Mouse (Mus musculus) lung, postnatal 36 days (tissue): ENCODE results near the gene Olfr1497.
"Not testable (repeated sequence)": the region's sequence is repeated elsewhere in the genome, so short reads cannot be mapped to it uniquely, and the experiment has no call there.

ENCODE experiments used
- DNase-seq: peaks from one replicate; pipeline ENCODE4 v3.0.0; 2022; ENCODE audit warnings: mixed read lengths

Gene Olfr1497

GRCm38 (mm10) chr19:13798102-13798501 is at the start of gene Olfr1497:
TSS of gene Olfr1497 (minus strand) at chr19:13798202.
- no peak for DNase-seq

DNA sequence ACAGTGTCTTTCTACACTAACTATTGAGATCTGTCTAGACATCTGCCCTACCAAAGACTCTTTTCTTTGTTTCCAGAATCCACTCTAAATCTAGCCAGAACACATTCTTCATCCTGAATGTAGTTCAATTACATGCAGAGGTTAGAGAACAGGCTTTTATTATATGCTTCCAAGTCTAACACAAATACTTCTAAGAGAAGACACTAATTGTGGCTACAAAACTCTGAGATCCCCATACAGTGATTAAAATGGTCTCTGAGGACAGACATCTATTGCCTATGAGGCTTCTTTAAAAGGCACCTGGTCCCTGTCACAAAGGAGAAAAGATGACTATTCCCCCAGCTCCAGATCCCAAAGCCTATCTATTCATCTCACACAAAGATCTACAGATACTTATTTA is 32.4 kb upstream of the Olfr1497 start, which contains the start of gene Olfr1500:
Gene Olfr1500 (minus strand): TSS at position 101 of the 400 bp plus-strand sequence.
- no peak for DNase-seq

DNA sequence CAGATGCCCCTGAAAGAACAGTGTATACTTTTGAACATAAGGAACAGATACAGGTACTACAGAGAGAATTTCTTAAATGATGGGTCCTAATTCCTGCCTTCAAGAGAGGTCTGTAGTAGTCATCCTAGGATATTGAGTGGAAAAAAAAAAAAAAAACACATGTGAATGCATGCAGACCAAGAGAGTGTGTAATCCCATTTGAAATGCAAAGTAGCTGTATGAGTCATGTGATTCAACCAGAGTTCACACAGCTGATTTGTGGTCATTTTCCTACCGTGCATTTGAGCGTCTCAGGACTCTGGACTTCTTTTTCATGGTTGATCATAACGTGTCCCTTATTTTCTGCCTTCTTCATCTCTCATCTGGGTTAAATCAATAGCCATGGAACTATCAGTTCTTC is 30.4 kb upstream of the Olfr1497 start:
- DNase-seq: no peak

GRCm38 (mm10) chr19:13820847-13821246 is 22.8 kb upstream of the Olfr1497 start:
- DNase-seq: no peak

GRCm38 (mm10) chr19:13819347-13819746 is 21.3 kb upstream of the Olfr1497 start, which contains the start of gene Olfr1499:
TSS of gene Olfr1499 (minus strand) at chr19:13819447.
- DNase-seq: no peak

GRCm38 (mm10) chr19:13818827-13819226 is 20.8 kb upstream of the Olfr1497 start:
- DNase-seq: no peak

- no peak for DNase-seq
These were observed 14.8 kb upstream of the Olfr1497 start for GRCm38 (mm10) chr19:13812823-13813222.

- DNase-seq: not testable (repeated sequence)
These were observed 7.5 kb upstream of the Olfr1497 start for GRCm38 (mm10) chr19:13805486-13805885.

- no peak for DNase-seq
These were observed 20.4 kb downstream of the Olfr1497 start, which contains the start of gene Olfr1496 for GRCm38 (mm10) chr19:13777578-13777977. TSS of gene Olfr1496 (plus strand) at chr19:13777878.

DNA sequence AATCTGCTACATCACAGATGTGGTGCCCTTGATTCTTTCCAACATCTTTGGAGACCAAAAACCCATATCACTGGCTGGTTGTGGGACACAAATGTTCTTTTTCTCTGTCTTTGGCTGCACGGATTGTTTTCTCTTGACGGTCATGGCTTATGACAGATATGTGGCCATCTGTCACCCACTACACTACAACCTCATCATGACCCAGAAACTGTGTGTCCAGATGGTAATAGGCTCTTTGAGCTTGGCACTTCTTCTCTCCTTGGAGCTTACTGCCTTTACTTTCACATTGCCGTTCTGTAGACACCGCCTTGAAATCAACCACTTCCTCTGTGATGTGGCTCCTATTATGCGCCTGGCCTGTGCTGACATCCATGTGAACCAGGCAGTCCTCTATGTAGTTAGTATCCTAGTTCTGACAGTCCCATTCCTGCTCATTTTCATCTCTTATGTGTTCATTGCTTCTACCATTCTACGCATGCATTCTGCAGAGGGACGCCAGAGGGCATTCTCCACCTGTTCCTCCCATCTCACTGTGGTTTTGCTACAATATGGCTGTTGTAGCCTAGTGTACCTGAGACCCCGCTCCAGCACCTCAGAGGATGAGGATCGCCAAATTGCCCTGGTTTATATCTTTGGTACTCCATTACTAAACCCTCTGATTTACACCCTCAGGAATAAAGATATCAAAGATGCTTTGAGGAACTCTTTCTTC is 29.3 kb downstream of the Olfr1497 start:
- no peak for DNase-seq

GRCm38 (mm10) chr19:13764306-13764705 is 33.7 kb downstream of the Olfr1497 start, which contains the start of gene Olfr1495:
TSS of gene Olfr1495 (plus strand) at chr19:13764606.
- no peak for DNase-seq

DNA sequence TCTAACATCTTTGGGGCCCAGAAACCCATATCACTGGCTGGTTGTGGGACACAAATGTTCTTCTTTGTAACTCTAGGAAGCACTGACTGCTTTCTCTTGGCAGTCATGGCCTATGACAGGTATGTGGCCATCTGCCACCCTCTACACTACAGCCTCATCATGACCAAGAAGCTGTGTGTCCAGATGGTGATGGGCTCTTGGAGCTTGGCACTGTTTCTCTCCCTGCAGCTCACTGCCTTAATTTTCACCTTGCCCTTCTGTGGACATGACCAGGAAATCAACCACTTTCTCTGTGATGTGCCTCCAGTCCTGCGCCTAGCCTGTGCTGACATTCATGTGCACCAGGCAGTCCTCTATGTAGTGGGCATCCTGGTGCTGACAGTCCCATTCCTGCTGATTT is 48.6 kb downstream of the Olfr1497 start:
- DNase-seq: no peak
